Mouse (Mus musculus) G1E (cell line): ENCODE data around the gene Sarnp. TPM values are rescaled to one million over a fixed set of nuclear protein-coding genes. Genes with fewer than 3 reads are reported as not detected.

Experiments
- ATAC-seq: 2 replicates; pipeline ENCODE4 v1.8.0; 2016; ENCODE audit warnings: mild to moderate bottlenecking; ENCODE audit not compliant: insufficient number of reproducible peaks, poor library complexity, low FRiP score, severe bottlenecking; ENCODE audit errors: extremely low read depth
- DNase-seq: peaks from one replicate; pipeline ENCODE4 v3.0.0; 2012; ENCODE audit warnings: low spot score
- H3K27me3 ChIP-seq: 2 replicates; pipeline ENCODE4 v1.6.1; 2012; ENCODE audit warnings: mild to moderate bottlenecking, low read length, inconsistent platforms; ENCODE audit not compliant: insufficient read depth
- H3K36me3 ChIP-seq: replicated peaks from 2 replicates; pipeline ENCODE3; 2012; ENCODE audit warnings: mild to moderate bottlenecking, inconsistent platforms
- H3K4me1 ChIP-seq: 2 replicates; pipeline ENCODE4 v1.6.1; 2012; ENCODE audit warnings: low read depth, low read length, inconsistent platforms, mixed read lengths; ENCODE audit not compliant: insufficient read depth
- H3K4me3 ChIP-seq: 2 replicates; pipeline ENCODE4 v1.5.1; 2012; ENCODE audit warnings: low read depth, mild to moderate bottlenecking, inconsistent platforms, low read length, moderate library complexity, mixed read lengths
- H3K9me3 ChIP-seq: replicated peaks from 2 replicates; pipeline ENCODE4 v1.6.1; 2012; ENCODE audit warnings: inconsistent platforms
- CTCF ChIP-seq: IDR thresholded peaks from 2 replicates; pipeline ENCODE4 v1.5.1; 2012; ENCODE audit warnings: low read depth, low read length, inconsistent platforms, mixed read lengths
- GATA1 ChIP-seq: IDR thresholded peaks from 2 replicates; pipeline ENCODE4 v1.6.1; 2012; ENCODE audit warnings: borderline replicate concordance, low read length, inconsistent platforms, mixed read lengths
- GATA2 ChIP-seq: IDR thresholded peaks from 2 replicates; pipeline ENCODE4 v1.6.1; 2012; ENCODE audit warnings: low read depth, low read length, inconsistent platforms, borderline replicate concordance
- POLR2AphosphoS5 ChIP-seq: IDR thresholded peaks from 2 replicates; pipeline ENCODE4 v1.6.1; 2012; ENCODE audit warnings: low read depth, low read length, inconsistent platforms; ENCODE audit not compliant: insufficient replicate concordance
- TAL1 ChIP-seq: conservative IDR thresholded peaks from 2 replicates; pipeline ENCODE4 v1.6.1; 2012; ENCODE audit warnings: low read depth, low read length, inconsistent platforms, mixed read lengths
- polyA plus RNA-seq: library from polyadenylated mRNA; stranded (reverse); fragments of >175 nt; gene quantifications from 2 replicates; pipeline ENCODE4 v1.2.3, GENCODE M21; 2012
- total RNA-seq, 2 experiments: library from RNA; stranded (forward) in 1 of 2; stranded (reverse) in 1 of 2; fragments of 200-1000 nt in 1 of 2; fragments of >200 nt in 1 of 2; fragmentation: Nextera tagmentation in 1 of 2; gene quantifications; 2 replicates each; pipeline ENCODE4 v1.2.3; 2014 to 2017

Gene Sarnp
- total and polyA plus RNA-seq, 3 experiments = 19.9 to 154 (median 144) TPM

DNA sequence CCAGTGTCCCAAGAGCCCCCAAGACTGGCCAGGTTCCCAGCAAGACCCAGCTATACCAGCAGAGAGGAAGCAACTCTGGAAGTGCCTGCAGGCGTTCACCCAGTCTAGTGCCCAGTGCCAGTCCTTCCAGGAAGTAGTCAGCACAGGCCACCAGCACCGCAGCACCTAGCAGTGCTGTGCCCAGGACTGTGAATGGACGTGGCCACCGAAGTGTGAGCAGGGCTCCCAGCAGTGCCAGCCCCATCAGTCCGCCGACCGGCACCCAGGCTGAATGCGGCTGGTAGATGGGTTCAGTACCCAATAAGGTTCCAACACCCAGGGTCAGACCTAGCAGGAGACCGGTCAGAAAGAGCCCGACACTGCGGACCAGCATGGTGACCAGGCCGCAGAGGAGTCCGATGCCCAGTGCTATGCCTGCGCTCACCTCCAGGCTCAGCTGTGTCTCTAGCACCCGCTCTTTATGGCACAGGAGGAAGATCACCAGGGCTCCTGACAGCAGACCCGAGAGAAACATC, 15.1 kb upstream of the Sarnp start:
- no peak for DNase-seq
- H3K36me3 ChIP-seq = peaks cover 35% of the 10 kb centered on the region
- no peak overlapping the region for H3K4me3 ChIP-seq
- no peaks in the 10 kb centered on the region for H3K27me3 ChIP-seq
- TF ChIP-seq TAL1 (no peak), GATA1 (no peak), GATA2 (no peak), POLR2AphosphoS5 (no peak), CTCF (no peak)
- peaks cover 26% of the 10 kb centered on the region for H3K4me1 ChIP-seq
- H3K9me3 ChIP-seq = no peaks in the 10 kb centered on the region
- no peak for ATAC-seq

DNA sequence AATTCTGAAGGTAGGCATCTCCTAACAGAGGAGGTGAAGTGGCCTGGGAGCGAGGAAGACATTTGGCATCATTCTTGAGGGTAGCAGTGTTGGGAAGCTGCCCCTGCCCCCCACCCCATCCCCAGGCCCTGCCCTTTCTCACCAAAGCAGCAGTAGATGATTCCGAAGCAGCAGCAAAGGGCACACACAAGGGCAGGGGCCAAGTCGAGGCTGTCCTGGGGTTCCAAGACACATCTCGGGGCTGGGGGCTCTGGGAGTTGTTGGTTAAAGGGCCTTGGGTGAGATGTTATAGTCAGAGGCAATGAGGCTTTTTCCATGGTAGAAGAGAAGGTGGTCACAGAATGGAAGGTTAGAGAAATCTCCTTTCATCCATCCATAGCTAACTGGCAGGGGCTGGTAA, 14.2 kb upstream of the Sarnp start:
- DNase-seq (no peak), ATAC-seq (no peak)
- H3K27me3 ChIP-seq = no peaks in the 10 kb centered on the region
- no peak overlapping the region for H3K4me3 ChIP-seq
- H3K9me3 ChIP-seq = no peaks in the 10 kb centered on the region
- peaks cover 44% of the 10 kb centered on the region for H3K36me3 ChIP-seq
- peaks cover 35% of the 10 kb centered on the region for H3K4me1 ChIP-seq
- no peak for TF ChIP-seq TAL1
- no peak for TF ChIP-seq CTCF
- no peak for TF ChIP-seq GATA2
- TF ChIP-seq POLR2AphosphoS5 = no peak
- TF ChIP-seq GATA1 = no peak

DNA sequence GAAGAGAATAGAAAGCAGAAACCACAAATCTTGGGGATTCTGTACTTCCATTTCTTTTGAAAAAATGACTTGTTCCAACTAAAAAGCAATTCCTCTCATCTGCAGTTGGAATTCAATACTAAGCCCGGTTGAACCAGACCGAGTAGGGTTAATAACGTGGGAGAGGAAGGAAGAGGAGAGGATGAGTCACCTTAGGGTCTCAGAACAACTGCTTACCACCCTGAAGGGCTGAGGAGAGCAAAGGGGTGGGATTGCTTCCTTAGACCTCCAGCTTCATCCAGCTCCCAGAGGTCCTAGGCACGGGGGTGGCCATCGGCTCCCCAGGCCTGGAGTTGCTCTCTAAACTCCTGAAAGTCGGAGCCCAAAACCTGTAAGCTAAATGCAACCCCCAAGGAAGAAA, 13.8 kb upstream of the Sarnp start:
- Histone ChIP-seq H3K9me3 (no peaks in the 10 kb centered on the region), H3K36me3 (peaks cover 48% of the 10 kb centered on the region), H3K27me3 (no peaks in the 10 kb centered on the region), H3K4me3 (peak overlapping the region; percentile 21; the same call in 1 of the 2 replicates), H3K4me1 (peaks cover 36% of the 10 kb centered on the region)
- TF ChIP-seq TAL1 = no peak
- no peak for TF ChIP-seq POLR2AphosphoS5
- no peak for TF ChIP-seq GATA1
- TF ChIP-seq CTCF = no peak
- no peak for TF ChIP-seq GATA2
- DNase-seq (no peak), ATAC-seq (no peak)

DNA sequence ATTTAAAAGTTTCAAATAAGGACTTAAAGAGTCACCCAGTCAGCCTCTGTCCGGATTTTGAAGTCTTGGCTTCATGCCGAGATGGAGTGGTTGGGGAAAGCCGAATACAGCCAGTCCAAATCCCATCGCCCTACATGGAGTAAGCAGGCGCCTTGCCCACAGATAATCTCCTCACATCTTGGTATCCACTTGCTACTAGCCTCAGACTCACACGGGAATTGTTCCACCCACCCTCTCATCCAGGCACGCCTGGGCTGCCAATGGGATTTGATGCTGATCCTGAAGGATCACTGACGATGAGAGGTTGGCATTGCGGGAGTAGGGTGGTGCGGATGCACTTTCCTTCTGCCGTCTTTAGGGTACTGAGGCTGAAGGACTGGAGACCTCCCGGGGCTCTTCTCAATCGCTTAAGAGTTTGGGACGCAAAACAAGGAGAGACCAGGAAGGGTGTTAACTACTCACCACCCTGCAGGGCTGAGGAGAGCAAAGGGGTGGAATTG, 13.3 kb upstream of the Sarnp start, which contains the start of gene Dnajc14:
TSS of gene Dnajc14 (plus strand) at position 292 of the 500 bp plus-strand sequence.
- TF ChIP-seq POLR2AphosphoS5 (no peak), GATA1 (no peak), GATA2 (no peak), TAL1 (no peak), CTCF (no peak)
- Histone ChIP-seq H3K4me1 (peaks cover 40% of the 10 kb centered on the region), H3K9me3 (no peaks in the 10 kb centered on the region), H3K27me3 (no peaks in the 10 kb centered on the region), H3K36me3 (peaks cover 51% of the 10 kb centered on the region), H3K4me3 (peak within 1 kb of the TSS; percentile 95)
- ATAC-seq = no peak
- peak; percentile 19 for DNase-seq

DNA sequence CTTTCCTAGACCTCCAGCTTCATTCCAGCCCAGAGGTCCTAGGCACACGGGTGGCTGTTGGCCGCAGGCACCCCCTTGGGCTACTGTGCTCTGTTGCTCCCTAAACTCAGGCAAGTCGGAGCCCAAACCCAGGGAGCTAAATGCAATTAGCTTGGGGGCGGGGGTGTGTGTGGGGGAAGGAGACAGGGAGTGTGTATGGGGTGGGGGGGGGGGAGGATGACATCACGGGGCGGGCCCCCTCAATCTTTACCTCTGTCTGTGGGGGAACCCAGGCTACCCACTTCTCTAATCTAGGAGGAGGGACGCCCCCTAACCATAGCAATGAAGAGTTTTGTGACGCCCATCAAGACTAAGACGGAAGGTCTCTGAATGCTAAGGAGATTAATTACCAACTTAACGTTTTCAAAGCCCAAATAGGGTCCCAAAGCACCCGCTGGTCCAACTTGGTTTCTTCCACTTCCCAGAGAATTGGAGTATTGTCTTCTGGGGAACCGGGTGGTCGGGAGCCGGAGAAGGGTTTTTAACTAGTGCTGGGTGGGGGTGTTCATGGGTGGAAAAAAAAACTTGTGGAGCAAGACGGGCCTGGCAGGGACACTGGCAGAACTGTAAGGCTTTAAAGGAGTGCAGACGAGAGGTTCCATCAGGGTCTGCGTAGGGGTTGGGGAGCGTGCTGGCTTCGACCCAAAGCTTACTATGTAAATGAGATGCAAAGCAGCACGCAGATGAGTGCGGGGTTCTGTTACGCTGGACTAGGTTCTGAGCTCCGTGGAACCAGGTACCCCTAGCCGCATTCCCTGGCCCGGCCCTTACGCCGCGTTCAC, 12.7 kb upstream of the Sarnp start, which contains the start of gene Tmem198b:
TSS of gene Tmem198b (minus strand) at position 100 of the 821 bp plus-strand sequence.
- H3K9me3 ChIP-seq = no peaks in the 10 kb centered on the region
- peaks cover 45% of the 10 kb centered on the region for H3K4me1 ChIP-seq
- peak within 1 kb of the TSS; percentile 95 for H3K4me3 ChIP-seq
- H3K27me3 ChIP-seq = no peaks in the 10 kb centered on the region
- no peak for TF ChIP-seq GATA2
- TF ChIP-seq GATA1 = no peak
- TF ChIP-seq CTCF = no peak
- TF ChIP-seq TAL1 = no peak
- no peak for TF ChIP-seq POLR2AphosphoS5
- peaks cover 56% of the 10 kb centered on the region for H3K36me3 ChIP-seq
- DNase-seq (peak; percentile 70), ATAC-seq (peak; percentile 9; the same call in 1 of the 2 replicates)
